Mouse (Mus musculus) liver, embryonic 18 days (tissue): Measurements from ENCODE around the gene Olfr410. TPM values are rescaled to one million over a fixed set of nuclear protein-coding genes. Genes with fewer than 3 reads are reported as not detected.

ENCODE experiments used
- polyA plus RNA-seq: library from polyadenylated mRNA; depleted of rRNA; stranded (reverse); fragments of >200 nt; gene quantifications from 2 replicates; pipeline ENCODE4 v1.2.3, GENCODE M21; 2012; rRNA removed

Olfr410 gene
- polyA plus RNA-seq: not detected in 2 replicates

GRCm38 (mm10) chr11:74337931-74338330 lies at the start of gene Olfr410:
Gene Olfr410 (minus strand): TSS chr11:74338031.

GRCm38 (mm10) chr11:74361769-74362168 lies 23.9 kb upstream of the Olfr410 start, which contains the start of gene Olfr412:
Gene Olfr412 (plus strand): TSS chr11:74362069.

GRCm38 (mm10) chr11:74352550-74352949 lies 14.7 kb upstream of the Olfr410 start, which contains the start of gene Olfr411:
Gene Olfr411 (minus strand): TSS chr11:74352650.

GRCm38 (mm10) chr11:74283436-74283835 lies 54.4 kb downstream of the Olfr410 start, which contains the start of gene Olfr59:
Gene Olfr59 (plus strand): TSS chr11:74283736.

Other genes starting within 250 kb of the Olfr410 start
- gene Olfr401, start 224.3 kb downstream of the Olfr410 start, polyA plus RNA-seq: not detected in 2 replicates
- not detected in 2 replicates for gene Olfr402, start 184.5 kb downstream of the Olfr410 start, polyA plus RNA-seq
- gene Olfr403, start 151.8 kb downstream of the Olfr410 start, polyA plus RNA-seq: not detected in 2 replicates
- not detected in 2 replicates for gene Olfr43, start 126.7 kb downstream of the Olfr410 start, polyA plus RNA-seq
- not detected in 2 replicates for gene Olfr406, start 78.2 kb downstream of the Olfr410 start, polyA plus RNA-seq
- gene Olfr59, start 54.3 kb downstream of the Olfr410 start, polyA plus RNA-seq: not detected in 2 replicates
- gene Olfr411, start 14.6 kb upstream of the Olfr410 start, polyA plus RNA-seq: not detected in 2 replicates
- not detected in 2 replicates for gene Olfr412, start 24.0 kb upstream of the Olfr410 start, polyA plus RNA-seq